Mouse (Mus musculus) liver, embryonic 14.5 days (tissue): ENCODE data around the gene Haus3. TPM values are rescaled to one million over a fixed set of nuclear protein-coding genes. Genes with fewer than 3 reads are reported as not detected.

Experiments
- ATAC-seq: fragments of 200-750 bp; cut with Nextera tagmentation; 2 replicates; pipeline ENCODE4 v1.8.0; 2017; ENCODE audit warnings: moderate number of reproducible peaks, mild to moderate bottlenecking, moderate library complexity; ENCODE audit not compliant: insufficient read depth
- DNase-seq, 3 experiments: peaks; one replicate each; pipeline ENCODE4 v3.0.0-alpha.2; 2012 to 2013; ENCODE audit warnings: low read depth in 3 of 3, low spot score in 3 of 3
- H3K27ac ChIP-seq: fragments of 300-500 bp; sonication (generic); 2 replicates; pipeline ENCODE4 v1.5.1; 2014; ENCODE audit warnings: moderate library complexity, mild to moderate bottlenecking, control low read depth, inconsistent platforms
- H3K27me3 ChIP-seq: fragments of 300-500 bp; sonication (generic); 2 replicates; pipeline ENCODE4 v1.6.1; 2014; ENCODE audit warnings: mild to moderate bottlenecking, low read length, moderate library complexity; ENCODE audit not compliant: control insufficient read depth, insufficient read depth
- H3K36me3 ChIP-seq: fragments of 300-500 bp; sonication (generic); replicated peaks from 2 replicates; pipeline ENCODE4 v1.6.1; 2014; ENCODE audit warnings: low read depth; ENCODE audit not compliant: control insufficient read depth, insufficient read depth
- H3K4me1 ChIP-seq, 2 experiments: fragments of 200-500 bp in 1 of 2; fragments of 300-500 bp in 1 of 2; sonication (generic) in 1 of 2; replicated peaks; 2 replicates each; pipeline ENCODE4 v1.6.1; 2012 to 2014; ENCODE audit warnings: antibody characterized with exemption in 1 of 2, inconsistent platforms in 1 of 2, low read length in 1 of 2; ENCODE audit not compliant: control insufficient read depth in 2 of 2, insufficient read depth in 2 of 2
- H3K4me2 ChIP-seq: fragments of 300-500 bp; sonication (generic); 2 replicates; pipeline ENCODE4 v1.6.1; 2014; ENCODE audit warnings: low read depth, mild to moderate bottlenecking, control low read depth, moderate library complexity
- H3K4me3 ChIP-seq, 2 experiments: fragments of 200-500 bp in 1 of 2; fragments of 300-500 bp in 1 of 2; sonication (generic) in 1 of 2; 2 replicates each; pipeline ENCODE4 v1.5.1; 2012 to 2014; ENCODE audit warnings: low read depth in 2 of 2, low read length in 2 of 2, mild to moderate bottlenecking in 2 of 2, control low read depth in 1 of 2, inconsistent platforms in 1 of 2, moderate library complexity in 1 of 2; ENCODE audit not compliant: insufficient read depth in 1 of 2
- H3K9ac ChIP-seq: fragments of 300-500 bp; sonication (generic); replicated peaks from 2 replicates; pipeline ENCODE4 v1.6.1; 2014; ENCODE audit warnings: mild to moderate bottlenecking, control low read depth, moderate library complexity
- H3K9me3 ChIP-seq: fragments of 300-500 bp; sonication (generic); 2 replicates; pipeline ENCODE4 v1.6.1; 2016; ENCODE audit warnings: low read length, mixed read lengths; ENCODE audit not compliant: control insufficient read depth
- CTCF ChIP-seq: IDR thresholded peaks from 2 replicates; pipeline ENCODE4 v1.5.1; 2016; ENCODE audit warnings: antibody characterized with exemption, low read depth, control low read depth
- EP300 ChIP-seq: IDR thresholded peaks from 2 replicates; pipeline ENCODE4 v1.6.1; 2016; ENCODE audit warnings: antibody characterized with exemption, low read depth
- WGBS: fragments of 180-500 bp; shearing (Covaris S2); extraction: QIAGEN DNeasy Blood & Tissue Kit; methylation state at CpG from one replicate; pipeline ENCODE4 v1.1.7; 2014; ENCODE audit not compliant: insufficient replicate concordance; 5-methylcytosine and 5-hydroxymethylcytosine counted together
- polyA plus RNA-seq, 2 experiments: library from polyadenylated mRNA; depleted of rRNA in 1 of 2; stranded (reverse) in 1 of 2; unstranded in 1 of 2; fragments of >200 nt; fragmentation: Nextera tagmentation in 1 of 2; extraction: Ambion mirVana in 1 of 2; gene quantifications; 2 replicates each; pipeline versions ENCODE4 v1.2.1 to v1.2.3; 2012 to 2014

Gene Haus3
- polyA plus RNA-seq, 2 experiments: 9.3 to 21.7 TPM

DNA sequence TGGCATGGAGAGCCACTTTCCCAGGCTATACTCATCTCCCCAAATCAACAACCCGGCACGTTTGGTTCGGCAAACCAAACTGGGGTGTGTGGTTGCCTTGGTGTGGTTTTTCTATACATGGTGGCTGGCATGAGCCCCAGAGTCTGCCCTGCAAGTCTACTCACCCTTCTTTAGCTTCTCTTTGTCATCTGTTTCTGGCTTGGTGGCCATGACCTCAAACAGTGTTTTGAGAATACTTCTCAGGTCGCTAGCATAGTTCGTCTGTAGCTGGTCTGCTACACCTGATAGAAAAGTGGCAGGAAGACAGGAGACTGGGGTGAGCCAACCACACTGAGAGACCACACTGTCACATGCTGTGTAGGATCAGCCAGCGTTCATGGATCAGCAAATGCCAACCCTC, 29.3 kb upstream of the Haus3 start:
- H3K27me3 ChIP-seq: no peaks in the 10 kb centered on the region
- no peak overlapping the region for H3K9ac ChIP-seq
- no peak overlapping the region for H3K27ac ChIP-seq
- WGBS: 66% methylated on average over 6 of the region's 6 CpGs
- H3K4me2 ChIP-seq: no peak overlapping the region
- H3K4me3 ChIP-seq: no peak overlapping the region
- DNase-seq (no peak), ATAC-seq (no peak)
- H3K36me3 ChIP-seq: no peaks in the 10 kb centered on the region
- no peaks in the 10 kb centered on the region for H3K9me3 ChIP-seq
- TF ChIP-seq CTCF: no peak
- TF ChIP-seq EP300: no peak
- no peaks in the 10 kb centered on the region for H3K4me1 ChIP-seq

DNA sequence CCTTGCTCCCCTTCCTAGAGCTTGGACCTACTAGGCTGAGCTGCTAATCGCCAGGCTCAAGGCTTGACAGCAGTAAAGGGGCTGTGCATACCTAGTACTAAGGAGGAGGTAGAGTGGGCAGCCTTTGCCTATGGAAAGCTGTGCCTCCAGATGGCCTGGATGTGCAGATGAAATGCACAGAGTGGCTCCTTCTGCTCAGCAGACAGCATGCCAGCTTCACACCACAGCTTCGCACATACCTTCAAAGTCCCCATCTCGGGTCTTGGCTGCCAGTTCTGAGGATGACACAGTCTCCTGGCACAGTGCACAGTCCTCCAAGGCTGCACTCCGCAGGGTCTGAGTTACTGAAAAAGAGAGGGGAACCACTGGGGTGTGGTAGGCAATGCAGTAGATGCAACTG, 27.9 kb upstream of the Haus3 start:
- TF ChIP-seq CTCF: no peak
- no peak for TF ChIP-seq EP300
- 57% methylated on average over 4 of the region's 4 CpGs for WGBS
- no peaks in the 10 kb centered on the region for H3K4me1 ChIP-seq

DNA sequence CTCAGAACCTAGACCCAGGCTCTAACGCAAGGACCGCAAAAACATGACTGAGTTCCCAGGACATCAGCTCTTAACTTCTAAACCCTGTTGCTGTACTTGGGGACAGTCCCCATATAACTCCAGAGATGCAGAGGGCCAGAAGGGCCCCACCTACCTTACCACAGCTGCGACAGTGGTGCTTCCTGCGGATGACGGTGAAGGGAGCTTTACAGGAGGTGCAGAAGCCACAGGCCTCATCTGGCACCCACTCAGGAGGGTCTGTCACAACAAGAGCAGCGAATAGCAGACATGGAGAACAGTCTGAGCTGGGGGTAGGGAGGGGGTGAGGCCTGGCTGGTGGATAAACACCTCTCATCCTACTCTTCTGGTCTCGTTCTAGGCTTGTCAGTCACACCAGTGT, 27.1 kb upstream of the Haus3 start:
- no peak overlapping the region for H3K4me2 ChIP-seq
- no peak for DNase-seq
- no peak for ATAC-seq
- no peaks in the 10 kb centered on the region for H3K4me1 ChIP-seq
- H3K9me3 ChIP-seq: no peaks in the 10 kb centered on the region
- no peak overlapping the region for H3K27ac ChIP-seq
- no peak overlapping the region for H3K9ac ChIP-seq
- H3K36me3 ChIP-seq: no peaks in the 10 kb centered on the region
- 38% methylated on average over 7 of the region's 7 CpGs for WGBS
- H3K27me3 ChIP-seq: no peaks in the 10 kb centered on the region
- TF ChIP-seq CTCF (no peak), EP300 (no peak)
- no peak overlapping the region for H3K4me3 ChIP-seq

More for the DNA sequence above, 27.9 kb upstream of the Haus3 start:
- Histone ChIP-seq H3K4me2 (no peak overlapping the region), H3K4me3 (no peak overlapping the region), H3K27me3 (no peaks in the 10 kb centered on the region), H3K27ac (no peak overlapping the region), H3K9ac (no peak overlapping the region), H3K36me3 (no peaks in the 10 kb centered on the region), H3K9me3 (no peaks in the 10 kb centered on the region)
- DNase-seq: no peak
- ATAC-seq: no peak

DNA sequence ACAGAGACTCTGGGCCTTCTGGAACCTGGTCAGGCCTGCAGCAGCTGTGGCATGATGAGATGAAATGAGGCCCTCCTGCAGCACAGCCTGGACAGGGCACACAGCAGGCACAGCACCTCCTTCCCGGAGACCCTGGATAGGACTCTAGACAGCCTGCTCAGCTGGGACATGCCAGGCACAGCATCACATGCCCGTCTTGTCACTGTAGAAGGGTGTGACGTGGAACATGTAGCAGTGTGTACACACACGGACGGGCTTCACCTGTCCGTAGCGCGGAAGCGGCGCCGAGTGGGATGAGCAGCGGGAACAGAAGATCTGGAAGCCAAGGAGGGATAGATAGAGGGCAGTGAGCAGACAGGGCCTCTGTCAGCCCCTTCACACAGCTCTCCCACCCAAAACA, 26.5 kb upstream of the Haus3 start:
- Histone ChIP-seq H3K4me1 (no peaks in the 10 kb centered on the region), H3K9ac (no peak overlapping the region), H3K9me3 (no peaks in the 10 kb centered on the region), H3K27ac (no peak overlapping the region), H3K36me3 (no peaks in the 10 kb centered on the region), H3K4me3 (no peak overlapping the region), H3K27me3 (no peaks in the 10 kb centered on the region), H3K4me2 (no peak overlapping the region)
- TF ChIP-seq EP300 (no peak), CTCF (no peak)
- no peak for DNase-seq
- WGBS: 78% methylated on average over 12 of the region's 12 CpGs
- no peak for ATAC-seq

DNA sequence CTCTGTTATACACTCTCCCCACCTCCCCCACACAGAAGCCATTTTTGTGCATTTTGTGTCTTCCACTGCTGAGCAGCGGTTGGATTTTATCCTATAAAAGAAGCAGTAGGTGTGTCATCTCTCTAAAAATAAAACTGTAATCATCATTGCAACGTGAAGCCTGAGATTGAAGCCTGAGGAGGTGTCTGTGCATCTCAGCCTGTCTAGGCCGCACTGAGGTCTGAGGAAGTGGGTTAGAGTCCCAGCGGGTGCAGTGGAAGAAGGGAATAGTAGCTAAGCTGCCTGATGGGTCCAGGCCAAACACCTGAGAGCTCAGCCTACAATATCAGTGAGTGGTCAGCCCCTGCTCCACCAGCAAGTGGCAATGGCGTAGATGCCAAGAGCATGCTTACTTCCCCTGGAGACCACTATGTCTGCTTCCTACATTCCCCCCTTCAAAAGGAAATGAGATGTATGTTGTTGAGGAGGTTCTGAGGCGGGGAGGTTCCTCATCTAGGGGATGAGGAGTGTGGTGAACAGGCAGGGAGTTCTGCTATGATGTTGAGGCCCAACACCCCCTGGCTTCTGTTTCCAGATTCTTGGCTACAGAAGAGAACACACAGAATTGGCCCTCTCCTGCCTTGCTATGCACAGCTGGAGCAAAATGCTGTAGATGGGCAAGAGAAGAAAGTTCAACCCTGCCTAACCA, 25.8 kb upstream of the Haus3 start:
- Histone ChIP-seq H3K4me1 (no peaks in the 10 kb centered on the region), H3K36me3 (no peaks in the 10 kb centered on the region), H3K9me3 (no peaks in the 10 kb centered on the region), H3K9ac (no peak overlapping the region), H3K27me3 (no peaks in the 10 kb centered on the region), H3K4me3 (no peak overlapping the region), H3K4me2 (no peak overlapping the region), H3K27ac (no peak overlapping the region)
- TF ChIP-seq CTCF (no peak), EP300 (no peak)
- ATAC-seq (no peak), DNase-seq (no peak)
- 47% methylated on average over 6 of the region's 6 CpGs for WGBS
